Mouse (Mus musculus): ENCODE measurements around the gene Wdr20.

GRCm38 (mm10) chr12:110706337-110707231 lies 31.2 kb upstream of the Wdr20 start:
- peak in 2 of 3 experiments; percentile 23 to 34; a peak in 4 of 6 replicates for TF ChIP-seq CTCF (IDR thresholded peaks at IDR 0.05 in 2 of 3, conservative IDR thresholded peaks at IDR 0.05 in 1 of 3; ENCODE audit: control insufficient read depth in 1 of 3, insufficient read depth in 1 of 3, low read depth in 2 of 3, low read length in 3 of 3, poor library complexity in 1 of 3, severe bottlenecking in 1 of 3)
- no peak for TF ChIP-seq ZKSCAN1 (IDR thresholded peaks at IDR 0.05; ENCODE audit: low read depth, low read length)
- TF ChIP-seq MYC (IDR thresholded peaks at IDR 0.05; ENCODE audit: low read depth, low read length), result peak; percentile 76
- peak in 1 of 2 experiments; percentile 32; a peak in 1 of 4 replicates for TF ChIP-seq EP300 (IDR thresholded peaks at IDR 0.05; ENCODE audit: low read depth in 1 of 2, low read length in 2 of 2)
- TF ChIP-seq SIN3A (IDR thresholded peaks at IDR 0.05; ENCODE audit: low read length), result peak; percentile 96
- 0 out of 2 replicates have a peak, but pooled peaks have one; percentile 37 for TF ChIP-seq TCF12 (IDR thresholded peaks at IDR 0.05; ENCODE audit: low read depth, low read length)

All from MEL (cell line).